Mouse (Mus musculus) lung, postnatal 0 days (tissue): ENCODE measurements at regions not wholly inside any gene's neighbourhood (a gene's known extent, or its start where the extent isn't known, plus 50 kb on each side); places are given as distances from the start of the nearest gene placed in this dataset.

ENCODE experiments used
- ATAC-seq: fragments of 200-750 bp; cut with Nextera tagmentation; 2 replicates; pipeline ENCODE4 v1.8.0; 2017; ENCODE audit warnings: moderate library complexity
- DNase-seq: peaks from one replicate; pipeline ENCODE4 v3.0.0-alpha.2; 2016; ENCODE audit warnings: low spot score
- H3K27ac ChIP-seq: fragments of 300-500 bp; sonication (generic); 2 replicates; pipeline ENCODE4 v1.5.1; 2014; ENCODE audit warnings: antibody characterized with exemption, mild to moderate bottlenecking, low read length, mixed read lengths
- H3K27me3 ChIP-seq: fragments of 300-500 bp; sonication (generic); replicated peaks from 2 replicates; pipeline ENCODE4 v1.6.1; 2014; ENCODE audit warnings: low read length, mixed read lengths; ENCODE audit not compliant: insufficient read depth
- H3K36me3 ChIP-seq: fragments of 300-500 bp; sonication (generic); 2 replicates; pipeline ENCODE4 v1.6.1; 2014; ENCODE audit warnings: low read length, mixed read lengths; ENCODE audit not compliant: insufficient read depth
- H3K4me1 ChIP-seq: fragments of 300-500 bp; sonication (generic); 2 replicates; pipeline ENCODE4 v1.6.1; 2014; ENCODE audit warnings: antibody characterized with exemption, low read depth, low read length, mixed read lengths; ENCODE audit not compliant: insufficient read depth
- H3K4me2 ChIP-seq: fragments of 300-500 bp; sonication (generic); replicated peaks from 2 replicates; pipeline ENCODE4 v1.6.1; 2014; ENCODE audit warnings: low read depth, mild to moderate bottlenecking, low read length, moderate library complexity, mixed read lengths
- H3K4me3 ChIP-seq: fragments of 300-500 bp; sonication (generic); 2 replicates; pipeline ENCODE4 v1.5.1; 2014; ENCODE audit warnings: low read depth, low read length
- H3K9ac ChIP-seq: fragments of 300-500 bp; sonication (generic); replicated peaks from 2 replicates; pipeline ENCODE4 v1.6.1; 2014; ENCODE audit warnings: low read depth, mild to moderate bottlenecking
- H3K9me3 ChIP-seq: fragments of 300-500 bp; sonication (generic); 2 replicates; pipeline ENCODE4 v1.6.1; 2016; ENCODE audit warnings: low read length, mixed read lengths
- CTCF ChIP-seq: IDR thresholded peaks from 2 replicates; pipeline ENCODE4 v1.5.1; 2016; ENCODE audit warnings: antibody characterized with exemption, mild to moderate bottlenecking
- EP300 ChIP-seq: IDR thresholded peaks from 2 replicates; pipeline ENCODE4 v1.6.1; 2016; ENCODE audit warnings: antibody characterized with exemption, mild to moderate bottlenecking, control low read depth
- WGBS: fragments of 180-500 bp; shearing (Covaris S2); extraction: QIAGEN DNeasy Blood & Tissue Kit; methylation state at CpG from one replicate; pipeline ENCODE4 v1.1.7; 2014; 5-methylcytosine and 5-hydroxymethylcytosine counted together

DNA sequence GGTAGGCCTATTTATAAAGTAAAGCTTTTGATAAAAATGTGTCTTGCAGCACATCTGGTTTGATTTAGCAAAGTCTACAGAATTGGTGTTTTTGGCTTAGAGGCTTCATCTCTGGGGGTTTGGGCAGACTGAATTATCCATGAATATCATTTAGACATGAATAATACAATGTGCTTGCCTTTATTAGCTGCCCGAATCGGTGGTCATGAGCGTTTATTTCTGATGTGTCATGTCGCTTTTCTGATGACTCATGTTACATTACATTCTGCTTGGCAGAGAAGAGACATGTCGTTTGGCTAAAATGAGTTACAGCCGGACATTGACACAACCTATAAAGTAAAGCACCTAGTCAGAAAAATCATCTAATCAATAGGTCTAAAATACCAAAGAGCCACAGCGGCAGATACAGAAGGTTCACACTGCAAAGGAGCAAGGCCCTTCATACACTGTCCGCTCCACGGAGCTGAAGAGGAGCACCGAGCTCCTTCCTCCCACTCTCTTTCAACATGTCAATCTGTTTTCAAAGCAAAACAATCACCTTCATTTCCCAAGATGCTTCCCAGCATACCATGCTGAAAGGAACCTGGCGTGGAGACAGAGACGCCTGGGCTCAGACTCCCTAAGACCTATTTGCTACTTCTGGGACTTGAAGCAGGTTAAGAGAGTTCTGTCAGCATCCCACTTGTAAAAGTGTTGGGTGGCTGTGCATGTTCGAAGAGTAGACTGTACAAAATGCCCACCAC lies 120.5 kb upstream of the Esrrg start:
- no peak for DNase-seq
- H3K9ac ChIP-seq, result no peak overlapping the region
- TF ChIP-seq EP300 (no peak), CTCF (no peak)
- H3K9me3 ChIP-seq, result no peaks in the 10 kb centered on the region
- no peak overlapping the region for H3K27ac ChIP-seq
- 87% methylated on average over 13 of the region's 13 CpGs for WGBS
- no peak overlapping the region for H3K4me3 ChIP-seq
- ATAC-seq, result no peak
- no peaks in the 10 kb centered on the region for H3K4me1 ChIP-seq
- no peaks in the 10 kb centered on the region for H3K36me3 ChIP-seq
- H3K4me2 ChIP-seq, result no peak overlapping the region
- no peaks in the 10 kb centered on the region for H3K27me3 ChIP-seq

DNA sequence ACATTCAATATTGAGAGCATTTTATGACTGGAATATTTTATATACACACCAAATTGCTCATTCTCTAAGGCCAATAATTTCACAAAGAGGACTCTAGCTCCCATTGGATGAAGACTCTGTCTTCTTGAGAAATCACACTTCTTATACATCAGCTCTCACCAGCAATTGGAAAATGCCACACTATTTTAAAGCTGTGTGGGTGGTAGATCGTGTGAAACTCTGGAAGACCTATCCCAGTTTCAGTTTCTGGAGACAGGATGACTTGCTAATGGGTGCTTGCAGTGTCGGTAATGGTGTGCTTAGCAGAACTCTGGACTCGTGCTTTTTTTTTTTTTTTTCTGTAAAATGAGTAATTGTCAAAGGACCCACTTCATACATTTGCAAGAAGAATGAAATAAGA lies 119.1 kb upstream of the Esrrg start:
- no peaks in the 10 kb centered on the region for H3K36me3 ChIP-seq
- TF ChIP-seq EP300, result no peak
- no peak overlapping the region for H3K4me3 ChIP-seq
- H3K27ac ChIP-seq, result no peak overlapping the region
- H3K9ac ChIP-seq, result no peak overlapping the region
- WGBS, result 66% methylated on average over 3 of the region's 3 CpGs
- H3K4me2 ChIP-seq, result no peak overlapping the region
- no peaks in the 10 kb centered on the region for H3K27me3 ChIP-seq
- H3K4me1 ChIP-seq, result no peaks in the 10 kb centered on the region
- no peak for ATAC-seq
- no peak for DNase-seq
- H3K9me3 ChIP-seq, result no peaks in the 10 kb centered on the region

DNA sequence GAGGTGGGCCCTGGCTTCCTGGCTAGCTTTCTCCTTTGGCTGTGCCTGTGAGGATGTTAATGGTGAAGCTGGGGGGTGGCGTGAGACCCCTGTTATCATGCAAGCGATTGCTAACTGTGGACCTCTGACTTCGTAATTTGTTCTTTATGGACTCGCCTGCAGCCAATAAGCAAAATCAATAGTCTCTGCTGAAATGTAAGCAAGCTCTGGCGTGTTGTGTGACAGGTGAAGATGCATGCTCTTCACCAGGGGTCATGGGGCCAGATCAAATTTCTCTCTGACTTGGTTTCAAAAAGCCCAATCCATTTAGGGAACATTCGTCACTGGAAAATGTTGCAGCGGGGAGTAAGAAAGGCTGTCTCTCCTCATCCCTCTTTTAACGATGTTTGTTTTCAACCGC lies 103.2 kb upstream of the Esrrg start:
- Histone ChIP-seq H3K9me3 (no peaks in the 10 kb centered on the region), H3K27ac (no peak overlapping the region), H3K4me3 (no peak overlapping the region), H3K36me3 (no peaks in the 10 kb centered on the region), H3K27me3 (no peaks in the 10 kb centered on the region), H3K4me2 (no peak overlapping the region), H3K4me1 (no peaks in the 10 kb centered on the region), H3K9ac (no peak overlapping the region)
- TF ChIP-seq EP300 (no peak), CTCF (no peak)
- WGBS, result 35% methylated on average over 9 of the region's 9 CpGs
- DNase-seq, result no peak
- ATAC-seq, result no peak

DNA sequence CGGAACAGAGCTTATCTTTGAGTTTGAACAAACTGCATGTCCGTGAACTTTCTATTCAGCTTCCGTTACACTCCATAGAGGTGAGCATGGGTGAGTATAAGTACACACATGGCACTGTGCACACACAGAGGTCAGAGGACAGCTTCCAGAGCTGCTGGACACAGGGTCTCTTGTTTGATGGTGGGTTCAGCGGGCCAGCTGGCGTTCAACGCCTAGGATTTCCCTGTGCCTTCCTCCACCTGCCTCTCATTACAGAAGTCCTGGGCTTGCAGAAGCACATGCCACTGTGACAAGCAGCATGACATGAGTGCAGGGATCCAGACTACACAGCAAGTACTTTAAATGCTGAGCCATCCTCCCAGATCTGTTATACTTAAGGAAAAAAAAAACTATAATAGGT lies 101.4 kb upstream of the Esrrg start:
- TF ChIP-seq CTCF (no peak), EP300 (no peak)

DNA sequence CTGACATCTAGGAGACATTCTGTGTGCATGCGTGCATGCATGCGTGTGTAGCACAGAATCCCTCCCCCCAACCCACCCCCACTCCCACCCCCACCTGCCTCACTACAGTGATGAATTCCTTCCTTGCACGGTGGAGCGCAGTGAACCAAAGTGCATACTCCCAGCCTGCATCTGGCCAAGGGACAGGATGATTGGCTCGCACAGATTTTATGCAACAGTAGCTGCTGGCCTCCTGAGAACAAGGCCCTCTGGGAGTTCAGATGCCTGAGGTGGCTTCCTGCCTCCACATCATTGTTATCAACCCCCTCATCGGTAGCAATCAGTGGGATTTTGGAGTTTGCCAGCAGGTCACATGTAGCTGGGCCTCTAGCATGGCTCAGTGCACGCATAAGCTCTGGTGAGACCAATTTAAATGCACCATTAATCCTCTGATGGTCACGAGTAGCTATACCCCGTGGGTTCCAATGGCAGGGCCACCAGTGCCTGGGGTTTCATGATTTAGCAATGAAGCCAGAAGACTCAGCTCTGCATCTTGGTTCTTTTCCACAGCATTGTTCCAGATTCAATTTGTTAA lies 77.2 kb upstream of the Esrrg start:
- no peaks in the 10 kb centered on the region for H3K9me3 ChIP-seq
- ATAC-seq, result no peak
- no peak overlapping the region for H3K4me2 ChIP-seq
- no peaks in the 10 kb centered on the region for H3K27me3 ChIP-seq
- no peak overlapping the region for H3K27ac ChIP-seq
- no peaks in the 10 kb centered on the region for H3K36me3 ChIP-seq
- 90% methylated on average over 9 of the region's 9 CpGs for WGBS
- DNase-seq, result no peak
- H3K9ac ChIP-seq, result no peak overlapping the region
- TF ChIP-seq EP300 (no peak), CTCF (no peak)
- no peaks in the 10 kb centered on the region for H3K4me1 ChIP-seq
- no peak overlapping the region for H3K4me3 ChIP-seq

More for the DNA sequence above, 101.4 kb upstream of the Esrrg start:
- DNase-seq (no peak), ATAC-seq (no peak)
- Histone ChIP-seq H3K4me3 (no peak overlapping the region), H3K27ac (no peak overlapping the region), H3K27me3 (no peaks in the 10 kb centered on the region), H3K9me3 (no peaks in the 10 kb centered on the region), H3K4me1 (no peaks in the 10 kb centered on the region), H3K9ac (no peak overlapping the region), H3K36me3 (no peaks in the 10 kb centered on the region), H3K4me2 (no peak overlapping the region)
- WGBS, result 69% methylated on average over 6 of the region's 6 CpGs

DNA sequence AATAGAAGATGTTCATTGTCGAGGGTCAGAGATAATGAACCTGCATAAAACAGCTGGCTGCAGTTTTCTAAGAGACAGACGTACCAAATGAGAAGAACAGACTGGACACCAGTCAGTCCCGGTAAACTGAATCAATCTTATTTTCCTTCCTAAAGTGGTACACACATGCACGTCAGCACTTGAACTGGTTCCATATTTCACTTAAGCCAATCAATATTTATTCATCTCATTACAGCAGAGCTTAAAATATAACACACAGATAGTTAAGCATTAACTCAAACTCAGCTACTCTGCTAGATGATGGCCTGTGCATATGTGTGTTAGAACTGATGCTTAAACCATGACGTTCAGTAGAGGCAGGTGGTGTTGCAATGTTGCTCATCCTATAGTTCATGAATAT lies 72.3 kb upstream of the Esrrg start:
- no peak for ATAC-seq
- H3K9me3 ChIP-seq, result no peaks in the 10 kb centered on the region
- H3K4me2 ChIP-seq, result no peak overlapping the region
- H3K9ac ChIP-seq, result no peak overlapping the region
- H3K4me1 ChIP-seq, result no peaks in the 10 kb centered on the region
- WGBS, result 64% methylated on average over 5 of the region's 5 CpGs
- no peak for TF ChIP-seq CTCF
- no peak for TF ChIP-seq EP300
- no peak overlapping the region for H3K4me3 ChIP-seq
- no peak for DNase-seq
- H3K36me3 ChIP-seq, result no peaks in the 10 kb centered on the region
- H3K27ac ChIP-seq, result no peak overlapping the region
- H3K27me3 ChIP-seq, result no peaks in the 10 kb centered on the region
